Mouse (Mus musculus) CH12.LX (cell line): Measurements from ENCODE around the gene Hspa4l. TPM values are rescaled to one million over a fixed set of nuclear protein-coding genes. Genes with fewer than 3 reads are reported as not detected.

Experiments
- DNase-seq: peaks from one replicate; pipeline ENCODE4 v3.0.0-alpha.2; 2013; ENCODE audit errors: extremely low read depth
- H3K27ac ChIP-seq: 2 replicates; pipeline ENCODE4 v1.5.1; 2012; ENCODE audit warnings: low read depth, mild to moderate bottlenecking, control low read depth, moderate library complexity; ENCODE audit not compliant: insufficient read depth
- H3K27me3 ChIP-seq: replicated peaks from 2 replicates; pipeline ENCODE3; 2012; ENCODE audit warnings: inconsistent platforms
- H3K36me3 ChIP-seq, 2 experiments: replicated peaks in 1 of 2; 2 replicates each; pipeline versions ENCODE3 to v1.6.1; 2012; ENCODE audit warnings: inconsistent platforms in 1 of 2, low read length in 1 of 2, mild to moderate bottlenecking in 1 of 2, mixed read lengths in 1 of 2, moderate library complexity in 1 of 2; ENCODE audit not compliant: control insufficient read depth in 1 of 2, insufficient read depth in 1 of 2
- H3K4me1 ChIP-seq, 2 experiments: 2 replicates each; pipeline ENCODE4 v1.6.1; 2012; ENCODE audit warnings: inconsistent platforms in 1 of 2, moderate library complexity in 1 of 2; ENCODE audit not compliant: insufficient read depth in 2 of 2, control insufficient read depth in 1 of 2
- H3K4me2 ChIP-seq: 2 replicates; pipeline ENCODE4 v1.6.1; 2012; ENCODE audit warnings: low read depth, mild to moderate bottlenecking, control low read depth; ENCODE audit not compliant: poor library complexity, insufficient read depth, severe bottlenecking
- H3K4me3 ChIP-seq, 3 experiments: fragments of 150-350 bp in 1 of 3; sonication (generic) in 1 of 3; replicated peaks in 1 of 3; 2 replicates each; pipeline versions ENCODE3 to v1.5.1; 2011 to 2012; ENCODE audit warnings: low read depth in 2 of 3, low read length in 2 of 3, mild to moderate bottlenecking in 2 of 3, moderate library complexity in 2 of 3, control low read depth in 1 of 3, improper control_type of control experiment in 1 of 3, inconsistent platforms in 1 of 3, mixed read lengths in 1 of 3; ENCODE audit not compliant: poor library complexity in 1 of 3
- H3K79me2 ChIP-seq: replicated peaks from 2 replicates; pipeline ENCODE4 v1.6.1; 2012; ENCODE audit warnings: mild to moderate bottlenecking, moderate library complexity; ENCODE audit not compliant: control insufficient read depth, poor library complexity, insufficient read depth, severe bottlenecking; ENCODE audit errors: extremely low read depth
- H3K9ac ChIP-seq: 2 replicates; pipeline ENCODE4 v1.6.1; 2012; ENCODE audit warnings: low read depth, mild to moderate bottlenecking, control low read depth, moderate library complexity; ENCODE audit not compliant: insufficient read depth
- H3K9me3 ChIP-seq: replicated peaks from 2 replicates; pipeline ENCODE3; 2012; ENCODE audit warnings: low read length, inconsistent platforms, mixed read lengths
- BHLHE40 ChIP-seq: IDR thresholded peaks from 2 replicates; pipeline ENCODE4 v1.6.1; 2011; ENCODE audit warnings: mild to moderate bottlenecking, low read depth, low read length, improper control_type of control experiment
- CHD2 ChIP-seq: IDR thresholded peaks from 2 replicates; pipeline ENCODE4 v1.6.1; 2011; ENCODE audit warnings: low read length, improper control_type of control experiment
- CTCF ChIP-seq, 2 experiments: IDR thresholded peaks in 1 of 2; conservative IDR thresholded peaks in 1 of 2; 2 replicates each; pipeline ENCODE4 v1.5.1; 2011 to 2012; ENCODE audit warnings: low read depth in 2 of 2, low read length in 2 of 2, improper control_type of control experiment in 1 of 2, inconsistent platforms in 1 of 2, mild to moderate bottlenecking in 1 of 2, moderate library complexity in 1 of 2
- E2F4 ChIP-seq: IDR thresholded peaks from 2 replicates; pipeline ENCODE4 v1.6.1; 2011; ENCODE audit warnings: low read depth, low read length, improper control_type of control experiment; ENCODE audit not compliant: insufficient replicate concordance
- ELF1 ChIP-seq: IDR thresholded peaks from 2 replicates; pipeline ENCODE4 v1.6.1; 2014; ENCODE audit warnings: low read depth, mild to moderate bottlenecking, inconsistent platforms, low read length, improper control_type of control experiment
- EP300 ChIP-seq: IDR thresholded peaks from 2 replicates; pipeline ENCODE4 v1.6.1; 2011; ENCODE audit warnings: low read length, improper control_type of control experiment
- ETS1 ChIP-seq: conservative IDR thresholded peaks from 2 replicates; pipeline ENCODE4 v1.6.1; 2012; ENCODE audit warnings: low read depth, mild to moderate bottlenecking, inconsistent platforms, low read length, improper control_type of control experiment, moderate library complexity
- HCFC1 ChIP-seq: IDR thresholded peaks from 2 replicates; pipeline ENCODE4 v1.6.1; 2012; ENCODE audit warnings: low read depth, mild to moderate bottlenecking, inconsistent platforms, low read length, improper control_type of control experiment
- IRF4 ChIP-seq: IDR thresholded peaks from 2 replicates; pipeline ENCODE4 v1.6.1; 2014; ENCODE audit warnings: low read depth, mild to moderate bottlenecking, inconsistent platforms, low read length, improper control_type of control experiment
- JUN ChIP-seq: IDR thresholded peaks from 2 replicates; pipeline ENCODE4 v1.6.1; 2011; ENCODE audit warnings: low read depth, mild to moderate bottlenecking, low read length, improper control_type of control experiment, moderate library complexity; ENCODE audit not compliant: insufficient read depth
- JUND ChIP-seq: conservative IDR thresholded peaks from 2 replicates; pipeline ENCODE4 v1.6.1; 2011; ENCODE audit warnings: low read depth, low read length, improper control_type of control experiment
- MAX ChIP-seq: IDR thresholded peaks from 2 replicates; pipeline ENCODE4 v1.6.1; 2011; ENCODE audit warnings: low read length, improper control_type of control experiment
- MAZ ChIP-seq: IDR thresholded peaks from 2 replicates; pipeline ENCODE4 v1.6.1; 2012; ENCODE audit warnings: low read depth, mild to moderate bottlenecking, inconsistent platforms, low read length, improper control_type of control experiment, moderate library complexity
- MEF2A ChIP-seq: IDR thresholded peaks from 2 replicates; pipeline ENCODE4 v1.6.1; 2014; ENCODE audit warnings: low read depth, mild to moderate bottlenecking, inconsistent platforms, low read length, improper control_type of control experiment, borderline replicate concordance
- MXI1 ChIP-seq: IDR thresholded peaks from 2 replicates; pipeline ENCODE4 v1.6.1; 2011; ENCODE audit warnings: mild to moderate bottlenecking, low read depth, low read length, improper control_type of control experiment
- MYC ChIP-seq: IDR thresholded peaks from 2 replicates; pipeline ENCODE4 v1.6.1; 2011; ENCODE audit warnings: low read depth, mild to moderate bottlenecking, improper control_type of control experiment, low read length
- NELFE ChIP-seq: IDR thresholded peaks from 2 replicates; pipeline ENCODE4 v1.6.1; 2011; ENCODE audit warnings: low read depth, low read length, improper control_type of control experiment
- NRF1 ChIP-seq: IDR thresholded peaks from 2 replicates; pipeline ENCODE4 v1.6.1; 2014; ENCODE audit warnings: low read depth, mild to moderate bottlenecking, inconsistent platforms, low read length, improper control_type of control experiment, moderate library complexity
- POLR2A ChIP-seq: IDR thresholded peaks from 2 replicates; pipeline ENCODE4 v1.6.1; 2011; ENCODE audit warnings: low read depth, mild to moderate bottlenecking, improper control_type of control experiment, low read length
- RAD21 ChIP-seq: IDR thresholded peaks from 2 replicates; pipeline ENCODE4 v1.6.1; 2011; ENCODE audit warnings: low read depth, mild to moderate bottlenecking, low read length, improper control_type of control experiment, moderate library complexity
- SIN3A ChIP-seq: IDR thresholded peaks from 2 replicates; pipeline ENCODE4 v1.6.1; 2012; ENCODE audit warnings: low read length, improper control_type of control experiment, inconsistent platforms
- SMC3 ChIP-seq: IDR thresholded peaks from 2 replicates; pipeline ENCODE4 v1.6.1; 2011; ENCODE audit warnings: low read depth, low read length, improper control_type of control experiment
- TBP ChIP-seq: conservative IDR thresholded peaks from 2 replicates; pipeline ENCODE4 v1.6.1; 2011; ENCODE audit warnings: low read depth, low read length, improper control_type of control experiment
- TCF12 ChIP-seq: IDR thresholded peaks from 2 replicates; pipeline ENCODE4 v1.6.1; 2014; ENCODE audit warnings: low read depth, mild to moderate bottlenecking, inconsistent platforms, low read length, improper control_type of control experiment
- UBTF ChIP-seq: IDR thresholded peaks from 2 replicates; pipeline ENCODE4 v1.6.1; 2012; ENCODE audit warnings: low read depth, mild to moderate bottlenecking, inconsistent platforms, low read length, improper control_type of control experiment, moderate library complexity
- USF2 ChIP-seq: conservative IDR thresholded peaks from 2 replicates; pipeline ENCODE4 v1.6.1; 2011; ENCODE audit warnings: low read depth, low read length, improper control_type of control experiment
- ZKSCAN1 ChIP-seq: IDR thresholded peaks from 2 replicates; pipeline ENCODE4 v1.6.1; 2012; ENCODE audit warnings: low read depth, inconsistent platforms, low read length, improper control_type of control experiment, borderline replicate concordance
- ZMIZ1 ChIP-seq: IDR thresholded peaks from 2 replicates; pipeline ENCODE4 v1.6.1; 2012; ENCODE audit warnings: low read depth, mild to moderate bottlenecking, inconsistent platforms, low read length, improper control_type of control experiment
- ZNF384 ChIP-seq: IDR thresholded peaks from 2 replicates; pipeline ENCODE4 v1.6.1; 2012; ENCODE audit warnings: low read depth, low read length, improper control_type of control experiment, inconsistent platforms
- dilution Hi-C: fragments of 300-500 bp; cut with MboI; formaldehyde crosslinking; loops from 2 replicates; pipeline ENCODE4 v1.14.3; 2020; ENCODE audit warnings: low sequenced_read_pairs; ENCODE audit not compliant: extremely low pct_unique_long_range_greater_than_20kb, extremely low pct_ligation_motif_present
- in situ Hi-C: fragments of 300-500 bp; cut with MboI; formaldehyde crosslinking; loops from 3 replicates; pipeline ENCODE4 v1.14.3; 2019; ENCODE audit warnings: low sequenced_read_pairs, low pct_ligation_motif_present, low pct_unique_long_range_greater_than_20kb, mixed read lengths
- polyA plus RNA-seq: library from polyadenylated mRNA; unstranded; fragments of >175 nt; gene quantifications from 2 replicates; pipeline ENCODE4 v1.2.1, GENCODE M21; 2012; ENCODE audit warnings: low read depth; ENCODE audit not compliant: insufficient read length
- total RNA-seq, 2 experiments: library from RNA; depleted of rRNA; stranded (reverse); fragments of 300-350 nt in 1 of 2; fragments of >200 nt in 1 of 2; gene quantifications; 2 replicates each; pipeline ENCODE4 v1.2.3; 2012 to 2014

Hspa4l gene
- total and polyA plus RNA-seq, 3 experiments = 1.7 to 5.3 (median 2.3) TPM

DNA sequence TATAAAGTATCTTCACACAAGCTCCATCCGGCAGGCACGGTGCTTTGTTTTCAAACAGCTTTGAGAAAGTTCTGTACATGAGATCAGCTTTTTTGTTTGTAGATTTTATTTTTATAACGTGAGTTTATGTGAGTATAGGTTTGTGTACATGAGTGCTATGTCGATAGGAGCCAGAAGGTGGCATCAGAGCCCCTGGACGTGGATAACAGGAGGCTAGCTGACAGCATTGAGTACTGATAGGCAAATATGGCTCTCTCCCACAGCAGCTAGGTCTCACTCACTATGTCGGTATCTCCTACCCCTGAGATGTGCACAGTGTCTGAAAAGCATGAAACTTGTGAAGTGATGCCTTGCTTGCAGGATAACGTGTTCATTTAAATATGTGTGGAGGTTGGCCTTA is 54.2 kb downstream of the Hspa4l start:
- Histone ChIP-seq H3K27me3 (no peaks in the 10 kb centered on the region), H3K4me3 (peak overlapping the region in 1 of 3 experiments; percentile 98), H3K79me2 (peaks cover 23% of the 10 kb centered on the region), H3K9me3 (no peaks in the 10 kb centered on the region), H3K4me2 (peak overlapping the region; percentile 75), H3K36me3 (peaks cover 3 to 13% of the 10 kb centered on the region in 2 experiments), H3K27ac (0 out of 2 replicates have a peak overlapping the region, but pooled peaks have one; percentile 36), H3K9ac (no peak overlapping the region), H3K4me1 (peaks cover 2 to 30% of the 10 kb centered on the region in 2 experiments; a peak in 3 of 4 replicates)
- in situ Hi-C loops (loop anchor here (25.0 kb wide), 1 partner anchor 189 kb away; no protein-coding TSS in a partner anchor), dilution Hi-C loops (no loop called here)
- peak; percentile 82 for DNase-seq
- no peak for TF ChIP-seq TCF12
- TF ChIP-seq CTCF (conservative IDR thresholded peaks at IDR 0.05 in 1 of 2, IDR thresholded peaks at IDR 0.05 in 1 of 2; ENCODE audit: low read depth in 2 of 2, low read length in 2 of 2) = peak; percentile 44 to 83
- TF ChIP-seq CHD2 = no peak
- no peak for TF ChIP-seq UBTF
- peak; percentile 70; the same call in 1 of the 2 replicates for TF ChIP-seq SIN3A
- TF ChIP-seq MEF2A = 0 out of 2 replicates have a peak, but pooled peaks have one; percentile 57
- no peak for TF ChIP-seq JUND
- no peak for TF ChIP-seq E2F4
- no peak for TF ChIP-seq BHLHE40
- peak; percentile 53; the same call in 1 of the 2 replicates for TF ChIP-seq IRF4
- TF ChIP-seq ELF1 = peak; percentile 21; the same call in 1 of the 2 replicates
- peak; percentile 31; the same call in 1 of the 2 replicates for TF ChIP-seq NELFE
- peak; percentile 75 for TF ChIP-seq RAD21
- no peak for TF ChIP-seq USF2
- TF ChIP-seq TBP = no peak
- no peak for TF ChIP-seq NRF1
- peak; percentile 78 for TF ChIP-seq SMC3

- peak within 1 kb of the TSS; percentile 75 for H3K4me2 ChIP-seq
- in situ Hi-C loops (loop anchor here (25.0 kb wide), 1 partner anchor 188 kb away; no protein-coding TSS in a partner anchor), dilution Hi-C loops (no loop called here)
- peak within 1 kb of the TSS; percentile 77 to 98 (median 97) for H3K4me3 ChIP-seq
- H3K36me3 ChIP-seq = peaks cover 3 to 16% of the 10 kb centered on the region in 2 experiments
- DNase-seq = peak; percentile 97
- peaks cover 2 to 29% of the 10 kb centered on the region in 2 experiments; a peak in 3 of 4 replicates for H3K4me1 ChIP-seq
- H3K27me3 ChIP-seq = no peaks in the 10 kb centered on the region
- no peaks in the 10 kb centered on the region for H3K9me3 ChIP-seq
- H3K9ac ChIP-seq = peak within 1 kb of the TSS; percentile 73
- H3K79me2 ChIP-seq = peaks cover 26% of the 10 kb centered on the region
- peak within 1 kb of the TSS; percentile 81 for H3K27ac ChIP-seq
- TF ChIP-seq SMC3 (0 out of 2 replicates have a peak, but pooled peaks have one; percentile 18), MYC (no peak), HCFC1 (peak; percentile 70), ETS1 (peak; percentile 64), IRF4 (peak; percentile 6), MXI1 (peak; percentile 80), ZNF384 (peak; percentile 29; the same call in 1 of the 2 replicates), TCF12 (peak; percentile 79), JUN (peak; percentile 52), EP300 (peak; percentile 55), SIN3A (peak; percentile 92), NELFE (peak; percentile 73), NRF1 (peak; percentile 98), ZKSCAN1 (no peak; the same call in 1 of the 2 replicates), POLR2A (peak; percentile 83), MAZ (no peak), ZMIZ1 (peak; percentile 34; the same call in 1 of the 2 replicates), ELF1 (peak; percentile 91), MAX (peak; percentile 33)
Observed at GRCm38 (mm10) chr3:40799530-40800372, 55.5 kb downstream of the Hspa4l start, which contains the start of gene Plk4. Gene Plk4, plus strand, starts transcription at chr3:40800019.
